Mouse (Mus musculus): ENCODE results near the gene Gm20696. TPM values are rescaled to one million over a fixed set of nuclear protein-coding genes. Genes with fewer than 3 reads are reported as not detected.

Gm20696 gene
- polyA plus RNA-seq, 1 experiment from 2014 or later, result 1.7 TPM

- no peak overlapping the region for H3K4me3 ChIP-seq
- H3K9ac ChIP-seq, result no peak overlapping the region
- no peak for ATAC-seq (ENCODE audit: extremely low read depth, insufficient number of reproducible peaks, low FRiP score, low TSS enrichment)
- no peaks in the 10 kb centered on the region for H3K9me3 ChIP-seq
- H3K4me1 ChIP-seq, result peaks cover 18% of the 10 kb centered on the region
- no peak overlapping the region for H3K4me2 ChIP-seq
- 86% methylated on average over 13 of the region's 13 CpGs for WGBS
- no peaks in the 10 kb centered on the region for H3K36me3 ChIP-seq
- H3K27ac ChIP-seq (replicated peaks), result no peak overlapping the region
- no peaks in the 10 kb centered on the region for H3K27me3 ChIP-seq (replicated peaks)
Observed at GRCm38 (mm10) chr6:99335174-99335830, 331.3 kb downstream of the Gm20696 start.

- 91% methylated on average over 3 of the region's 3 CpGs for WGBS
- H3K9me3 ChIP-seq, result no peaks in the 10 kb centered on the region
- no peak for ATAC-seq (ENCODE audit: extremely low read depth, insufficient number of reproducible peaks, low FRiP score, low TSS enrichment)
- H3K36me3 ChIP-seq, result no peaks in the 10 kb centered on the region
- H3K4me3 ChIP-seq, result no peak overlapping the region
- H3K4me2 ChIP-seq, result no peak overlapping the region
- H3K4me1 ChIP-seq, result peaks cover 14% of the 10 kb centered on the region
- no peak overlapping the region for H3K9ac ChIP-seq
- no peaks in the 10 kb centered on the region for H3K27me3 ChIP-seq (replicated peaks)
- H3K27ac ChIP-seq (replicated peaks), result no peak overlapping the region
Observed at GRCm38 (mm10) chr6:99334255-99334654, 332.3 kb downstream of the Gm20696 start.

GRCm38 (mm10) chr6:99333127-99333526 lies 333.5 kb downstream of the Gm20696 start:
- Histone ChIP-seq H3K4me1 (peaks cover 6% of the 10 kb centered on the region), H3K27me3 (replicated peaks) (no peaks in the 10 kb centered on the region), H3K9ac (no peak overlapping the region), H3K4me2 (no peak overlapping the region), H3K9me3 (no peaks in the 10 kb centered on the region), H3K36me3 (no peaks in the 10 kb centered on the region), H3K27ac (replicated peaks) (no peak overlapping the region), H3K4me3 (no peak overlapping the region)
- no peak for ATAC-seq (ENCODE audit: extremely low read depth, insufficient number of reproducible peaks, low FRiP score, low TSS enrichment)
- 83% methylated on average over 5 of the region's 5 CpGs for WGBS

- H3K27ac ChIP-seq (replicated peaks), result no peak overlapping the region
- H3K9me3 ChIP-seq, result no peaks in the 10 kb centered on the region
- no peak for ATAC-seq (ENCODE audit: extremely low read depth, insufficient number of reproducible peaks, low FRiP score, low TSS enrichment)
- no peak overlapping the region for H3K4me3 ChIP-seq
- 80% methylated on average over 4 of the region's 4 CpGs for WGBS
- H3K9ac ChIP-seq, result no peak overlapping the region
- H3K4me2 ChIP-seq, result no peak overlapping the region
- no peaks in the 10 kb centered on the region for H3K27me3 ChIP-seq (replicated peaks)
- H3K4me1 ChIP-seq, result peaks cover 5% of the 10 kb centered on the region; the same call in 1 of the 2 replicates
- no peaks in the 10 kb centered on the region for H3K36me3 ChIP-seq
Observed at GRCm38 (mm10) chr6:99330169-99330568, 336.4 kb downstream of the Gm20696 start.

GRCm38 (mm10) chr6:99328634-99329033 lies 338.0 kb downstream of the Gm20696 start:
- no peak overlapping the region for H3K4me3 ChIP-seq
- H3K36me3 ChIP-seq, result no peaks in the 10 kb centered on the region
- peaks cover 5% of the 10 kb centered on the region; the same call in 1 of the 2 replicates for H3K4me1 ChIP-seq
- no peak for ATAC-seq (ENCODE audit: extremely low read depth, insufficient number of reproducible peaks, low FRiP score, low TSS enrichment)
- H3K4me2 ChIP-seq, result no peak overlapping the region
- no peak overlapping the region for H3K27ac ChIP-seq (replicated peaks)
- H3K27me3 ChIP-seq (replicated peaks), result no peaks in the 10 kb centered on the region
- no peaks in the 10 kb centered on the region for H3K9me3 ChIP-seq
- WGBS, result 68% methylated on average over 2 of the region's 2 CpGs
- no peak overlapping the region for H3K9ac ChIP-seq

- peaks cover 5% of the 10 kb centered on the region; the same call in 1 of the 2 replicates for H3K4me1 ChIP-seq
- no peak overlapping the region for H3K4me3 ChIP-seq
- no peak overlapping the region for H3K4me2 ChIP-seq
- H3K27ac ChIP-seq (replicated peaks), result no peak overlapping the region
- WGBS, result 86% methylated on average over 6 of the region's 6 CpGs
- no peaks in the 10 kb centered on the region for H3K27me3 ChIP-seq (replicated peaks)
- ATAC-seq (ENCODE audit: extremely low read depth, insufficient number of reproducible peaks, low FRiP score, low TSS enrichment), result no peak
- H3K9me3 ChIP-seq, result no peaks in the 10 kb centered on the region
- no peak overlapping the region for H3K9ac ChIP-seq
- no peaks in the 10 kb centered on the region for H3K36me3 ChIP-seq
Observed at GRCm38 (mm10) chr6:99328146-99328545, 338.5 kb downstream of the Gm20696 start.

- H3K4me3 ChIP-seq, result no peak overlapping the region
- H3K27me3 ChIP-seq (replicated peaks), result no peaks in the 10 kb centered on the region
- no peak overlapping the region for H3K27ac ChIP-seq (replicated peaks)
- no peaks in the 10 kb centered on the region for H3K9me3 ChIP-seq
- no peaks in the 10 kb centered on the region for H3K36me3 ChIP-seq
- no peak overlapping the region for H3K9ac ChIP-seq
- peaks cover 5% of the 10 kb centered on the region; the same call in 1 of the 2 replicates for H3K4me1 ChIP-seq
- no peak for ATAC-seq (ENCODE audit: extremely low read depth, insufficient number of reproducible peaks, low FRiP score, low TSS enrichment)
- H3K4me2 ChIP-seq, result no peak overlapping the region
- WGBS, result 75% methylated on average over 11 of the region's 11 CpGs
Observed at GRCm38 (mm10) chr6:99327721-99328120, 338.9 kb downstream of the Gm20696 start.

GRCm38 (mm10) chr6:99325881-99326280 lies 340.7 kb downstream of the Gm20696 start:
- no peak overlapping the region for H3K4me3 ChIP-seq
- no peaks in the 10 kb centered on the region for H3K9me3 ChIP-seq
- no peaks in the 10 kb centered on the region for H3K27me3 ChIP-seq (replicated peaks)
- 94% methylated on average over 2 of the region's 2 CpGs for WGBS
- peaks cover 5% of the 10 kb centered on the region; the same call in 1 of the 2 replicates for H3K4me1 ChIP-seq
- no peak overlapping the region for H3K9ac ChIP-seq
- no peaks in the 10 kb centered on the region for H3K36me3 ChIP-seq
- ATAC-seq (ENCODE audit: extremely low read depth, insufficient number of reproducible peaks, low FRiP score, low TSS enrichment), result no peak
- H3K27ac ChIP-seq (replicated peaks), result no peak overlapping the region
- H3K4me2 ChIP-seq, result no peak overlapping the region

GRCm38 (mm10) chr6:99325461-99325860 lies 341.1 kb downstream of the Gm20696 start:
- ATAC-seq (ENCODE audit: extremely low read depth, insufficient number of reproducible peaks, low FRiP score, low TSS enrichment), result no peak
- Histone ChIP-seq H3K9me3 (no peaks in the 10 kb centered on the region), H3K36me3 (no peaks in the 10 kb centered on the region), H3K27me3 (replicated peaks) (no peaks in the 10 kb centered on the region), H3K9ac (no peak overlapping the region), H3K4me2 (no peak overlapping the region), H3K4me3 (no peak overlapping the region), H3K4me1 (peaks cover 8% of the 10 kb centered on the region), H3K27ac (replicated peaks) (no peak overlapping the region)
- 80% methylated on average over 5 of the region's 5 CpGs for WGBS

GRCm38 (mm10) chr6:99322132-99322904 lies 344.3 kb downstream of the Gm20696 start:
- H3K27ac ChIP-seq (replicated peaks), result no peak overlapping the region
- no peak overlapping the region for H3K9ac ChIP-seq
- H3K4me3 ChIP-seq, result no peak overlapping the region
- no peaks in the 10 kb centered on the region for H3K9me3 ChIP-seq
- no peaks in the 10 kb centered on the region for H3K36me3 ChIP-seq
- no peak for ATAC-seq (ENCODE audit: extremely low read depth, insufficient number of reproducible peaks, low FRiP score, low TSS enrichment)
- 74% methylated on average over 8 of the region's 8 CpGs for WGBS
- H3K27me3 ChIP-seq (replicated peaks), result no peaks in the 10 kb centered on the region
- peaks cover 17% of the 10 kb centered on the region for H3K4me1 ChIP-seq
- H3K4me2 ChIP-seq, result no peak overlapping the region

GRCm38 (mm10) chr6:99320444-99320843 lies 346.2 kb downstream of the Gm20696 start:
- Histone ChIP-seq H3K9me3 (no peaks in the 10 kb centered on the region), H3K36me3 (no peaks in the 10 kb centered on the region), H3K4me2 (no peak overlapping the region), H3K27me3 (replicated peaks) (no peaks in the 10 kb centered on the region), H3K4me1 (peaks cover 28% of the 10 kb centered on the region), H3K4me3 (no peak overlapping the region), H3K27ac (replicated peaks) (no peak overlapping the region), H3K9ac (no peak overlapping the region)
- no peak for ATAC-seq (ENCODE audit: extremely low read depth, insufficient number of reproducible peaks, low FRiP score, low TSS enrichment)
- WGBS, result 66% methylated on average over 8 of the region's 8 CpGs

All from heart, embryonic 13.5 days (tissue).